Mouse (Mus musculus) testis, adult 2 months (tissue): ENCODE results near the gene Il18bp. TPM values are rescaled to one million over a fixed set of nuclear protein-coding genes. Genes with fewer than 3 reads are reported as not detected.
A peak's percentile ranks its signal among the peaks of the same experiment; 100 is the strongest.

ENCODE experiments used
- H3K27ac ChIP-seq: fragments of 200-500 bp; 2 replicates; pipeline ENCODE4 v1.5.1; 2012; ENCODE audit warnings: low read depth, low read length; ENCODE audit not compliant: control insufficient read depth, insufficient read depth
- H3K27me3 ChIP-seq: fragments of 200-500 bp; 2 replicates; pipeline ENCODE4 v1.6.1; 2012; ENCODE audit warnings: mild to moderate bottlenecking, low read length, moderate library complexity; ENCODE audit not compliant: control insufficient read depth, insufficient read depth
- H3K36me3 ChIP-seq: fragments of 200-500 bp; 2 replicates; pipeline ENCODE4 v1.6.1; 2012; ENCODE audit warnings: mild to moderate bottlenecking, low read length; ENCODE audit not compliant: control insufficient read depth, insufficient read depth
- H3K4me1 ChIP-seq: fragments of 200-500 bp; 2 replicates; pipeline ENCODE4 v1.6.1; 2012; ENCODE audit warnings: low read length; ENCODE audit not compliant: control insufficient read depth, insufficient read depth
- H3K4me3 ChIP-seq: fragments of 200-500 bp; 2 replicates; pipeline ENCODE4 v1.5.1; 2012; ENCODE audit warnings: low read depth, mild to moderate bottlenecking, low read length, moderate library complexity, mixed read lengths; ENCODE audit not compliant: control insufficient read depth
- CTCF ChIP-seq: fragments of 200-500 bp; IDR thresholded peaks from 2 replicates; pipeline ENCODE4 v1.5.1; 2012; ENCODE audit warnings: low read depth, mild to moderate bottlenecking, inconsistent platforms, low read length, moderate library complexity; ENCODE audit not compliant: control insufficient read depth, insufficient read depth, insufficient replicate concordance
- POLR2A ChIP-seq: fragments of 200-500 bp; IDR thresholded peaks from 2 replicates; pipeline ENCODE4 v1.6.1; 2012; ENCODE audit warnings: low read depth, mild to moderate bottlenecking, inconsistent platforms, low read length, moderate library complexity; ENCODE audit not compliant: control insufficient read depth
- polyA plus RNA-seq: library from polyadenylated mRNA; depleted of rRNA; stranded (reverse); fragments of >200 nt; gene quantifications from 2 replicates; pipeline ENCODE4 v1.2.3, GENCODE M21; 2012

Gene Il18bp
- polyA plus RNA-seq, 1 experiment: 3.3 TPM

GRCm38 (mm10) chr7:101973730-101974129 lies 44.8 kb downstream of the Il18bp start:
- H3K36me3 ChIP-seq: no peaks in the 10 kb centered on the region
- H3K27ac ChIP-seq: no peak overlapping the region
- TF ChIP-seq CTCF: no peak
- no peak overlapping the region for H3K4me3 ChIP-seq
- no peaks in the 10 kb centered on the region for H3K27me3 ChIP-seq
- peaks cover 6% of the 10 kb centered on the region for H3K4me1 ChIP-seq

GRCm38 (mm10) chr7:101971721-101972120 lies 46.8 kb downstream of the Il18bp start:
- Histone ChIP-seq H3K4me1 (peaks cover 6% of the 10 kb centered on the region), H3K36me3 (no peaks in the 10 kb centered on the region), H3K27me3 (no peaks in the 10 kb centered on the region), H3K27ac (peak overlapping the region; percentile 79), H3K4me3 (no peak overlapping the region)
- no peak for TF ChIP-seq CTCF
- TF ChIP-seq POLR2A: no peak

GRCm38 (mm10) chr7:101970821-101971461 lies 47.5 kb downstream of the Il18bp start:
- H3K4me3 ChIP-seq: peak overlapping the region; percentile 96
- peaks cover 6% of the 10 kb centered on the region for H3K4me1 ChIP-seq
- TF ChIP-seq POLR2A: no peak
- TF ChIP-seq CTCF: no peak
- no peaks in the 10 kb centered on the region for H3K36me3 ChIP-seq
- H3K27me3 ChIP-seq: no peaks in the 10 kb centered on the region
- peak overlapping the region; percentile 79 for H3K27ac ChIP-seq

- peaks cover 6% of the 10 kb centered on the region for H3K4me1 ChIP-seq
- no peak for TF ChIP-seq CTCF
- TF ChIP-seq POLR2A: no peak; the same call in 1 of the 2 replicates
- no peaks in the 10 kb centered on the region for H3K36me3 ChIP-seq
- peak overlapping the region; percentile 98 for H3K27ac ChIP-seq
- H3K27me3 ChIP-seq: no peaks in the 10 kb centered on the region
- H3K4me3 ChIP-seq: peak overlapping the region; percentile 96
Measured at GRCm38 (mm10) chr7:101970429-101970775, 48.1 kb downstream of the Il18bp start.

- TF ChIP-seq CTCF: no peak
- peak; percentile 60 for TF ChIP-seq POLR2A
- H3K4me1 ChIP-seq: peaks cover 6% of the 10 kb centered on the region
Measured at GRCm38 (mm10) chr7:101969694-101970428, 48.6 kb downstream of the Il18bp start.

GRCm38 (mm10) chr7:101968751-101969150 lies 49.7 kb downstream of the Il18bp start:
- Histone ChIP-seq H3K4me1 (peaks cover 6% of the 10 kb centered on the region), H3K27me3 (no peaks in the 10 kb centered on the region), H3K27ac (no peak overlapping the region), H3K4me3 (no peak overlapping the region), H3K36me3 (no peaks in the 10 kb centered on the region)
- TF ChIP-seq POLR2A: no peak
- no peak for TF ChIP-seq CTCF

More at GRCm38 (mm10) chr7:101969694-101970428, 48.6 kb downstream of the Il18bp start:
- Histone ChIP-seq H3K27me3 (no peaks in the 10 kb centered on the region), H3K36me3 (no peaks in the 10 kb centered on the region), H3K4me3 (peak overlapping the region; percentile 96), H3K27ac (peak overlapping the region; percentile 98)

GRCm38 (mm10) chr7:101967256-101967655 lies 51.2 kb downstream of the Il18bp start:
- H3K4me3 ChIP-seq: no peak overlapping the region
- no peaks in the 10 kb centered on the region for H3K36me3 ChIP-seq
- TF ChIP-seq CTCF (no peak), POLR2A (no peak)
- H3K4me1 ChIP-seq: peaks cover 3% of the 10 kb centered on the region
- no peak overlapping the region for H3K27ac ChIP-seq
- H3K27me3 ChIP-seq: no peaks in the 10 kb centered on the region
